Mouse (Mus musculus) thymus, adult 2 months (tissue): ENCODE results near the gene Nhlh1. TPM values are rescaled to one million over a fixed set of nuclear protein-coding genes. Genes with fewer than 3 reads are reported as not detected.
A peak's percentile ranks its signal among the peaks of the same experiment; 100 is the strongest.

ENCODE experiments used
- DNase-seq: peaks from one replicate; pipeline ENCODE4 v3.0.0; 2021
- H3K27ac ChIP-seq: fragments of 200-500 bp; 2 replicates; pipeline ENCODE4 v1.5.1; 2012; ENCODE audit warnings: low read length, control low read depth; ENCODE audit not compliant: control insufficient read depth, insufficient read depth
- H3K27me3 ChIP-seq: fragments of 200-500 bp; 2 replicates; pipeline ENCODE4 v1.6.1; 2012; ENCODE audit warnings: mild to moderate bottlenecking, low read length, moderate library complexity, mixed read lengths; ENCODE audit not compliant: control insufficient read depth, insufficient read depth
- H3K36me3 ChIP-seq: fragments of 200-500 bp; 2 replicates; pipeline ENCODE4 v1.6.1; 2012; ENCODE audit warnings: mild to moderate bottlenecking, low read length, moderate library complexity; ENCODE audit not compliant: control insufficient read depth, insufficient read depth
- H3K4me1 ChIP-seq: fragments of 200-500 bp; replicated peaks from 2 replicates; pipeline ENCODE4 v1.6.1; 2012; ENCODE audit warnings: low read length; ENCODE audit not compliant: control insufficient read depth, insufficient read depth
- H3K4me3 ChIP-seq: fragments of 200-500 bp; 2 replicates; pipeline ENCODE4 v1.5.1; 2012; ENCODE audit warnings: mild to moderate bottlenecking, low read length, control low read depth, moderate library complexity; ENCODE audit not compliant: control insufficient read depth, insufficient read depth
- CTCF ChIP-seq: fragments of 200-500 bp; IDR thresholded peaks from 2 replicates; pipeline ENCODE4 v1.5.1; 2012; ENCODE audit warnings: mild to moderate bottlenecking, control low read depth, low read length, moderate library complexity, borderline replicate concordance; ENCODE audit not compliant: control insufficient read depth, poor library complexity, insufficient read depth; ENCODE audit errors: extremely low read depth
- POLR2A ChIP-seq: fragments of 200-500 bp; IDR thresholded peaks from 2 replicates; pipeline ENCODE4 v1.6.1; 2012; ENCODE audit warnings: mild to moderate bottlenecking, low read length, control low read depth, moderate library complexity; ENCODE audit not compliant: control insufficient read depth, poor library complexity, insufficient read depth; ENCODE audit errors: extremely low read depth
- WGBS: fragments of 180-500 bp; shearing (Covaris S2); methylation state at CpG from one replicate; pipeline ENCODE4 v1.1.7; 2018; 5-methylcytosine and 5-hydroxymethylcytosine counted together
- polyA plus RNA-seq: library from polyadenylated mRNA; depleted of rRNA; stranded (reverse); fragments of >200 nt; gene quantifications from 2 replicates; pipeline ENCODE4 v1.2.3, GENCODE M21; 2012

Gene Nhlh1
- polyA plus RNA-seq, 1 experiment = 0.18 TPM

DNA sequence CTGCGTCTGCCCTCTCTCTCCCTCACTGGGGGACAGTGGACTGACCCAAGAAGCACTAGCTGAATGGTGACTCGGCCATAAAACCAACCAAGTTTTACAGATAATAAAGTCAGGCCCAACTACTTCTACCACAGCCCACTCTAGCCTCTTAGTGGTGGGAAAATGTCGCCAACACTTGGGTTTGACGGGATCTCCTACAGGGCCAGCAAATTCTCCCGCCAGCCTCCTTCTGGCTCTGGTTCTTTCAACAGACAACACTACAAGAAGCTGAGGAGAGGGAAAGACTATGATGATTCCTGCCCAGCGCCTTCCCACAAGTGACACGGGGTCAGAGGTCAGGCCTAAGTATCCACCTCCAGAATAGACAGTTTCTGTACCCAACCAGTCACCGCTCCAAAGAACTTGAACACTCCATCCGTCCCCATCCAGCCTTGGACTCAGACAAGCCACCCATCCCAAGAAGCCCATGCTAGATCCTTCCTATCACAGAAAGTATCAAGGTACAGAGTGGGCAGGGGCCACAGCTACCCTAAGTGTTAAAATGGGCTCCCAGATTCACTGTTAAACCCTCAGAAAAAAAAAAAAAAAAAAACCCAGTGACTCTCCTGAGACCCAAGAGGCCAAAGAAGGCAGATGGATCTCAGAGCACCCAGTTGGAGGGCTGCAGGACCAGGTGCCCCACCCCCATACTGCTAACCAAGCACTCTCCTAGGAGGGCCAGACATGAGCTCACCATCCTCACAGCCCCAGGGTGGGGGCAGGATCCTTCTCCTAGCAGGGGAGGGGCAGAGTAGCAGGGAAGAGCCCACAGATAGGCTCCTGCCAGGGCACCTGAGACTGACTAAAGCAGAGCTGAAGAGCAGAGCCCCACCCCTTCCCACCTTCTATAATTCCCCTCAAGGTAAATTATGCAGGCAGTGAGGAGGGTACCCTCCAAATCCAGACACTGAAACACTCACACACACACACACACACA is 38.7 kb downstream of the Nhlh1 start:
- Histone ChIP-seq H3K4me1 (peaks cover 65% of the 10 kb centered on the region), H3K27ac (no peak overlapping the region), H3K4me3 (no peak overlapping the region), H3K36me3 (no peaks in the 10 kb centered on the region), H3K27me3 (no peaks in the 10 kb centered on the region)
- WGBS = 95% methylated on average over 9 of the region's 9 CpGs
- DNase-seq = no peak
- no peak for TF ChIP-seq CTCF
- no peak for TF ChIP-seq POLR2A

DNA sequence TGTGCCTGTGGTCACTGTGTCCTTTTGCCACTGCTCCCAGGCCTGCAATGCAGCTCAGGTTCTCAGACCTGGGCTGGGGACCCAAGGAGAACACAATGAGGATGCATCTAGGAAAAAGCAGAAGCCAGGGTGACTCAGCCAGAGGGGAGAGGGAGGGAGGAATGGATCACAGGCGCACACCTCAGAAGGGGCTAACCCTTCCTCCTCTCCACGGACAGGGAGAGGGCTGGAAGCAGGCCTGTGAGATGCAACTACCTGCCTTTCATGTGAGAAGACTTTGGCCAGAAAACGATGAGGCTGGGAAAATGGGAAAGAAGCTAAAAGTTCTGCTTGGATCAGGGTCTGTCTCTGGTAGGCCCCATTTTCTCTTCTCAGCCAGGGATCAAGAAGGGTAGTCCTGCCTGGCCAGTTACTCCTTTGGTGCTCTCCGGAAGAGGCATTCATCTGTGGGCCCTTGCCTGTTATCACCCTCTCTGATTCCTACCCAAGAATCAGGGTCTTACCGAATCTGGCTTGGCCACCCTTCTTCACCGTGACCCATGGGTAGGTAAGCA is 39.8 kb downstream of the Nhlh1 start:
- H3K27ac ChIP-seq = no peak overlapping the region
- H3K27me3 ChIP-seq = no peaks in the 10 kb centered on the region
- WGBS = 96% methylated on average over 6 of the region's 6 CpGs
- H3K4me3 ChIP-seq = no peak overlapping the region
- H3K36me3 ChIP-seq = no peaks in the 10 kb centered on the region
- DNase-seq = no peak
- peaks cover 65% of the 10 kb centered on the region for H3K4me1 ChIP-seq
- no peak for TF ChIP-seq POLR2A
- no peak for TF ChIP-seq CTCF

DNA sequence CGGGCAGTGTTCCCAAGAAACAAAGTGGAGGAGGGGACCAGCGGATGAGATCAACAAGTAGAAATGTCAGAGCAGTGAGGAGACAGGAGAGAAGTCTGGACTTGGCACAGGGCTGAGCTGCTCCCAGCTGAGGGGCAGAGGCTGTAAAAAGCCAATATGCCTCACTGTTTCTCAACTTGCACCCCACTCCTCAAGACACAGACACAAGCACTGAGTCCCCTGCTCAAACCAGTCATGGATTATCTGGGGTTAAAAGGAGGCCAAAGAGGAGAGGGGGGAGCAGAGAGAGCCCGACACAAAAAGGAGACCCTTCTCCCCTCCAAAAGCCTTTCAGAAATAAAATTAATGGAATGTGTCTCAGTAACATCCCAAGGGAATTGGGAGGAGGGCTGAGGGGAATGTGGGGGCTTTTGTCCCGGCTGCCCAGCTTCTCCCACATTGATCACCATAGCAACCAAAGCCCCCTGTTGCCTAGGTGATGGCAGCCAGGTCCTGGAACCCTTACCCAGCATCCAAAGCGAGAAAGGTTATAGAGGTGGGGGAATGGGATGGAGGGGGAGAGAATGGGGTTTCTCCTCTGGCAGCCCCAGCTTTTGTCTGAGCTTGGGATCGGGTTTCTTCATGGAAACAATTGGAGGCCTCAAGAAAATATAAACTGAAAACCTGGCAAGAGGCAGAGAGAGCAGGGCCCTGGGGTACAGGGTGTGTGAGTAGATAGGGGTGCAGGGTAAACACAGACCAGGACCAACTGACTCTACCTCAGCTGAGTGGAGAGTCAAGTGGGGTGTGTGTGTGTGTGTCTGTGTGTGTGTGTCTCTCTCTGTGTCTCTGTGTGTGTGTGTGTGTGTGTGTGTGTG is 40.5 kb downstream of the Nhlh1 start:
- WGBS = 88% methylated on average over 6 of the region's 6 CpGs
- no peak overlapping the region for H3K4me3 ChIP-seq

DNA sequence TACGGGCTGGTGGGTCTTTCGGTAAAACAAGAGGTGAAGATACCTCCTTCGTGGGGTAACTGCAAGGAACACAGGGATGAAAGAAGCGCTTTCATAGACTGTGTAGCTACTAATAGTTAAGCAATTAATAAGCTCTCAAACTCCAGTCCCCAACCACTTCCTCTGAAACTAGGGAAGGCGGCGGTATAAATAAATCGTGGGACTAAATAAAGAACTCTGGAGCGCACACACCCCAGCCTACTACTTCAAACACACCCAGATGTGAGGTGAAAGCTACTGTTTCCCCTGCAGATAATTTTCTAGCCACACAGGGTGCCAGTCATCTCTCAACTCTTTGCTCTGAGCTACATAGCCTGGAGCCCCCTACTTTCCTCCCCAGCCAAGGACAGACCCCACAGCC is 41.3 kb downstream of the Nhlh1 start:
- no peak for DNase-seq
- Histone ChIP-seq H3K4me1 (peaks cover 65% of the 10 kb centered on the region), H3K4me3 (peak overlapping the region; percentile 26; the same call in 1 of the 2 replicates), H3K27ac (peak overlapping the region; percentile 65), H3K27me3 (no peaks in the 10 kb centered on the region), H3K36me3 (no peaks in the 10 kb centered on the region)
- no peak for TF ChIP-seq CTCF
- TF ChIP-seq POLR2A = no peak
- WGBS = 7% methylated on average over 8 of the region's 8 CpGs

More for the DNA sequence above, 40.5 kb downstream of the Nhlh1 start:
- Histone ChIP-seq H3K36me3 (no peaks in the 10 kb centered on the region), H3K4me1 (peaks cover 65% of the 10 kb centered on the region), H3K27ac (peak overlapping the region; percentile 50; the same call in 1 of the 2 replicates), H3K27me3 (no peaks in the 10 kb centered on the region)
- DNase-seq = no peak
- TF ChIP-seq CTCF = no peak
- TF ChIP-seq POLR2A = no peak

DNA sequence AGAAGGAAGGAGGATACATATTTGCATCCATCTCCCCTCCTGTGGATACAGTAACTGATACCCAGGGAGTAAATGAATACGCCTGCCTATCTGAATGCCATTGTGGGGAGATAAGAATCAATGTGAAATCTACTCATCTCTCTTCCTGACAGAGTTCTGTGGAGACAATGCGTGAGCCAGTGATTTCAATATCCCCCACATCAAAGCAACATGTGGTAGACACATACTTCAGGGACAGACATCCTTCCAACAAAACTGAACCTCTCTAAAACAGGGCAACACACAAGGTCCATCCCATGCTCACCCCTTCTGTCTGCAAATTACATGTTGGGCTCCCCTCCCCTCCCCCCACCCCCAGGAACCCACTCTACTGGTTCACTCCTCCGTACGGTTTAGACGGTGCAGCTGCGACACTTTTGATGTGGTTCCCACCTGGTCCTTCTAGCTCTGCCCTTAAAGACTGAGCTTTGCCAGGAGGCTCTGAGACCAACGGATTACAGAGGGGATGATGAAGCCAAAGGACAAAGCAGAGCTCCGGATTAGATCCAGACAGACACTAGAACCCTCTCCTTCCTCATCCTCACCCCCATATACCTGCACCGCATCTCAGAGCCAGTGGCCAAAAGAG is 41.9 kb downstream of the Nhlh1 start:
- peak; percentile 68 for DNase-seq
- H3K4me1 ChIP-seq = peaks cover 61% of the 10 kb centered on the region
- H3K4me3 ChIP-seq = peak overlapping the region; percentile 26
- no peaks in the 10 kb centered on the region for H3K27me3 ChIP-seq
- WGBS = 8% methylated on average over 9 of the region's 9 CpGs
- TF ChIP-seq CTCF = no peak
- TF ChIP-seq POLR2A = no peak
- peak overlapping the region; percentile 65 for H3K27ac ChIP-seq
- H3K36me3 ChIP-seq = no peaks in the 10 kb centered on the region; the same call in 1 of the 2 replicates

DNA sequence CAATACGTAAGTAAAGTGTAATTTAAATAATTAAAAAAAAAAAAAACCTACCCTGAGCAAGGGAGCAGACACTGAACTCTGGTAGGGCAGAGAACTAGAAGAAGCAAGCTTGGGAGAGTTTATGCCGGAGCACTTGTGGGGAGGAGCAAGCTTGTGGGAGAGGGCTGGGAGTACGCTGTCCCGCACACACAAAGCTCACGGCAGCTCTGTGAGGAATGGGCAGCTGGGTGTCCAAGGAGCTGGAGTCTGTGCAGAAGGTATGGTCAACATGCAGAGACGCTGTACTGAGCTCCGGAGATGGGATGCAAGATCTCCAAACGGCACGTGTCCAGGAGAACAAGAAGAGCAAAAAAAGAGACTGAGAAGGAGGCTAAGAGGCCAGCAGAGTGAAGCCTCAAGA is 42.6 kb downstream of the Nhlh1 start:
- TF ChIP-seq CTCF (no peak), POLR2A (no peak)
- Histone ChIP-seq H3K4me3 (no peak overlapping the region), H3K4me1 (peaks cover 55% of the 10 kb centered on the region), H3K27ac (no peak overlapping the region), H3K27me3 (no peaks in the 10 kb centered on the region), H3K36me3 (peaks cover 4% of the 10 kb centered on the region; the same call in 1 of the 2 replicates)
- whole genome bisulfite sequencing = 89% methylated on average over 9 of the region's 9 CpGs
- no peak for DNase-seq
